30 mouse cellular contexts compared by ENCODE assay signal in genomic region chr1:93746179-93746578, GRCm38 (mm10). TPM values are rescaled to one million over a fixed set of nuclear protein-coding genes. Genes with fewer than 3 reads are reported as not detected.
DNase-seq lines count a peak whose midpoint lies in the region; ATAC-seq and TF ChIP-seq lines count a peak whose summit lies in the region.
"Had no signal": no experiment of that assay in that cellular context is flagged by ENCODE, and none has a peak within 500 bp of the region (broad histone marks: within the 10 kb centered on the region; RNA-seq: fewer than 3 reads in every experiment).

No protein-coding gene starts in this region.

- peaks cover 47% of the 10 kb centered on the region for H3K36me3 ChIP-seq in heart, embryonic 12.5 days
- H3K36me3 ChIP-seq in heart, embryonic 10.5 days = peaks cover 45% of the 10 kb centered on the region
- H3K36me3 ChIP-seq in kidney, postnatal 0 days (ENCODE audit: insufficient read depth, low read length) = peaks cover 20% of the 10 kb centered on the region
- peaks cover 7 to 20% of the 10 kb centered on the region in 2 experiments for H3K36me3 ChIP-seq in MEL (ENCODE audit: control insufficient read depth in 1 of 2, insufficient read depth in 2 of 2, low read length in 2 of 2)

- H3K4me1 ChIP-seq in heart, embryonic 12.5 days (replicated peaks) = peaks cover 21% of the 10 kb centered on the region
- H3K4me1 ChIP-seq in heart, embryonic 10.5 days = peaks cover 24% of the 10 kb centered on the region
- H3K4me1 ChIP-seq in kidney, postnatal 0 days (replicated peaks; ENCODE audit: insufficient read depth, low read length) = no peaks in the 10 kb centered on the region
- peaks cover 13 to 16% of the 10 kb centered on the region in 2 experiments for H3K4me1 ChIP-seq in MEL (ENCODE audit: control insufficient read depth in 1 of 2, insufficient read depth in 2 of 2, low read length in 2 of 2)
- H3K4me1 ChIP-seq: embryonic facial prominence, embryonic 12.5 days; hindbrain, embryonic 12.5 days; intestine, embryonic 15.5 days; limb, embryonic 12.5 days; midbrain, embryonic 10.5 days; midbrain, embryonic 15.5 days had no signal

- no peak overlapping the region for H3K4me3 ChIP-seq in heart, embryonic 12.5 days
- H3K4me3 ChIP-seq in heart, embryonic 10.5 days = no peak overlapping the region
- no peak overlapping the region for H3K4me3 ChIP-seq in kidney, postnatal 0 days (replicated peaks; ENCODE audit: low read depth, low read length)
- H3K4me3 ChIP-seq in MEL (ENCODE audit: control insufficient read depth in 1 of 2, insufficient read depth in 1 of 2, low read depth in 2 of 2, low read length in 2 of 2) = no peak overlapping the region
- H3K4me3 ChIP-seq: embryonic facial prominence, embryonic 12.5 days; hindbrain, embryonic 12.5 days; intestine, embryonic 15.5 days; layer of hippocampus, adult 2 months; left cerebral cortex, adult 2 months; limb, embryonic 12.5 days; liver, embryonic 13.5 days; midbrain, embryonic 10.5 days; midbrain, embryonic 15.5 days had no signal

- no peak for TF ChIP-seq CTCF in kidney, postnatal 0 days (IDR thresholded peaks at IDR 0.05; ENCODE audit: low read depth)
- TF ChIP-seq CTCF in MEL (IDR thresholded peaks at IDR 0.05 in 2 of 3, conservative IDR thresholded peaks at IDR 0.05 in 1 of 3; ENCODE audit: control insufficient read depth in 1 of 3, insufficient read depth in 1 of 3, low read depth in 2 of 3, low read length in 3 of 3, poor library complexity in 1 of 3, severe bottlenecking in 1 of 3) = no peak

- H3K9me3 ChIP-seq in heart, embryonic 12.5 days (replicated peaks) = no peaks in the 10 kb centered on the region
- H3K9me3 ChIP-seq in heart, embryonic 10.5 days = no peaks in the 10 kb centered on the region
- no peaks in the 10 kb centered on the region for H3K9me3 ChIP-seq in kidney, postnatal 0 days (replicated peaks; ENCODE audit: low read length)
- no peaks in the 10 kb centered on the region for H3K9me3 ChIP-seq in MEL (replicated peaks; ENCODE audit: insufficient read depth, low read length)
- H3K9me3 ChIP-seq: embryonic facial prominence, embryonic 12.5 days; G1E; hindbrain, embryonic 12.5 days; intestine, embryonic 15.5 days; limb, embryonic 12.5 days; liver, embryonic 13.5 days; midbrain, embryonic 10.5 days; midbrain, embryonic 15.5 days had no signal

- no peak overlapping the region for H3K4me2 ChIP-seq in heart, embryonic 12.5 days
- peak overlapping the region; percentile 4; the same call in 1 of the 2 replicates for H3K4me2 ChIP-seq in kidney, postnatal 0 days (ENCODE audit: low read length)
- H3K4me2 ChIP-seq: embryonic facial prominence, embryonic 12.5 days; hindbrain, embryonic 12.5 days; intestine, embryonic 15.5 days; limb, embryonic 12.5 days; liver, embryonic 13.5 days; midbrain, embryonic 15.5 days had no signal

- H3K27ac ChIP-seq in heart, embryonic 12.5 days (ENCODE audit: poor library complexity, severe bottlenecking) = no peak overlapping the region
- no peak overlapping the region for H3K27ac ChIP-seq in heart, embryonic 10.5 days
- H3K27ac ChIP-seq in kidney, postnatal 0 days = no peak overlapping the region
- no peak overlapping the region for H3K27ac ChIP-seq in MEL (ENCODE audit: control insufficient read depth, low read depth, low read length)
- H3K27ac ChIP-seq: embryonic facial prominence, embryonic 12.5 days; hindbrain, embryonic 12.5 days; hindbrain, postnatal 0 days; intestine, embryonic 15.5 days; layer of hippocampus, adult 2 months; left cerebral cortex, adult 2 months; limb, embryonic 12.5 days; liver, embryonic 13.5 days; midbrain, embryonic 10.5 days; midbrain, embryonic 15.5 days had no signal

- TF ChIP-seq EP300 in MEL (IDR thresholded peaks at IDR 0.05; ENCODE audit: low read depth in 1 of 2, low read length in 2 of 2) = no peak

- TF ChIP-seq RAD21 in MEL (IDR thresholded peaks at IDR 0.05; ENCODE audit: low read depth, low read length) = no peak

- no peak overlapping the region for H3K9ac ChIP-seq in heart, embryonic 12.5 days
- no peak overlapping the region for H3K9ac ChIP-seq in kidney, postnatal 0 days (ENCODE audit: low read depth, low read length)
- H3K9ac ChIP-seq in MEL (ENCODE audit: control insufficient read depth, low read depth, low read length, poor library complexity, severe bottlenecking) = no peak overlapping the region
- H3K9ac ChIP-seq: embryonic facial prominence, embryonic 12.5 days; hindbrain, embryonic 12.5 days; intestine, embryonic 15.5 days; limb, embryonic 12.5 days; liver, embryonic 13.5 days; midbrain, embryonic 15.5 days had no signal

- no peak for DNase-seq in heart, embryonic 10.5 days (ENCODE audit: low spot score)
- peak; percentile 43 for DNase-seq in kidney, postnatal 0 days (ENCODE audit: low spot score)
- no peak for DNase-seq in kidney, postnatal 25 days
- DNase-seq in MEL (ENCODE audit: low read depth, low spot score) (peak; percentile 57), adipocyte (ENCODE audit: low spot score) (peak; percentile 37)
- no peak for DNase-seq in gastrocnemius, adult 8-10 months (ENCODE audit: low spot score in 2 of 2)
- DNase-seq: adrenal gland, adult 8-10 months; cerebellum, adult 11 months; cerebellum, adult 9-11 months; embryo, embryonic 11 days; heart, postnatal 36 days; kidney, postnatal 10 days; liver, embryonic 13.5 days; lung, adult 2 months; lung, postnatal 14 days; right cerebral cortex, postnatal 25 days; thymus, postnatal 14 days had no signal

- no peak for TF ChIP-seq POLR2A in MEL (IDR thresholded peaks at IDR 0.05; ENCODE audit: control insufficient read depth in 1 of 2, insufficient read depth in 1 of 2, low read depth in 1 of 2, low read length in 2 of 2, poor library complexity in 1 of 2)

- 0 out of 2 replicates have a peak, but pooled peaks have one; percentile 40 for ATAC-seq in heart, embryonic 12.5 days (ENCODE audit: insufficient number of reproducible peaks, low FRiP score)
- ATAC-seq in kidney, postnatal 0 days (replicated peaks; ENCODE audit: low FRiP score, low read depth) = 0 out of 2 replicates have a peak, but pooled peaks have one; percentile 23
- ATAC-seq: activated CD4-positive, CD25-positive, alpha-beta regulatory T cell, adult 4 months; forebrain, embryonic 14.5 days; hindbrain, postnatal 0 days; intestine, embryonic 15.5 days had no signal

- no peaks in the 10 kb centered on the region for H3K27me3 ChIP-seq in heart, embryonic 12.5 days (replicated peaks)
- no peaks in the 10 kb centered on the region for H3K27me3 ChIP-seq in heart, embryonic 10.5 days (ENCODE audit: insufficient read depth, poor library complexity, severe bottlenecking)
- H3K27me3 ChIP-seq in kidney, postnatal 0 days (ENCODE audit: insufficient read depth, low read length) = no peaks in the 10 kb centered on the region
- no peaks in the 10 kb centered on the region for H3K27me3 ChIP-seq in MEL (ENCODE audit: control insufficient read depth in 1 of 2, insufficient read depth in 2 of 2, low read length in 2 of 2)
- H3K27me3 ChIP-seq: embryonic facial prominence, embryonic 12.5 days; hindbrain, embryonic 12.5 days; intestine, embryonic 15.5 days; limb, embryonic 12.5 days; liver, embryonic 13.5 days; midbrain, embryonic 15.5 days had no signal

- WGBS in heart, embryonic 12.5 days = 71% methylated on average over 5 of the region's 5 CpGs
- WGBS in heart, embryonic 10.5 days = 74% methylated on average over 5 of the region's 5 CpGs
- 50% methylated on average over 5 of the region's 5 CpGs for WGBS in kidney, postnatal 0 days

- peaks cover 9% of the 10 kb centered on the region for H3K79me2 ChIP-seq in MEL (ENCODE audit: control insufficient read depth, insufficient read depth, low read length, poor library complexity)

TF ChIP-seq in MEL, 35 proteins besides CTCF, POLR2A, EP300 and RAD21 (continues in another document):
- TF ChIP-seq TAL1 (IDR thresholded peaks at IDR 0.05; ENCODE audit: low read length) (no peak), MYC (IDR thresholded peaks at IDR 0.05; ENCODE audit: low read depth, low read length) (no peak), ETS1 (IDR thresholded peaks at IDR 0.05; ENCODE audit: low read depth, low read length) (no peak)

RNA-seq across cellular contexts. Expression of gene Atg4b, which starts 5.1 kb away (rescaled TPM):
- 68.1 and 73.1 TPM in 2 replicates for polyA plus RNA-seq in heart, embryonic 12.5 days (2016; fragmentation: Nextera tagmentation; extraction: Ambion mirVana)
- polyA plus RNA-seq in heart, embryonic 10.5 days (2016; fragmentation: Nextera tagmentation; extraction: Ambion mirVana) = 69.3 and 78.3 TPM in 2 replicates
- 84.6 and 88.4 TPM in 2 replicates for polyA plus RNA-seq in kidney, postnatal 0 days (2015; fragmentation: Nextera tagmentation; extraction: Ambion mirVana)
- 56.8 and 57.9 TPM in 2 replicates for total RNA-seq in MEL (2012; rRNA removed)
- polyA plus RNA-seq in MEL (2012; ENCODE audit: insufficient read depth in 1 of 2, insufficient read length in 2 of 2, low read depth in 1 of 2, low replicate concordance in 2 of 2, missing spikeins in 1 of 2) = 100 to 1,000 TPM in 1 of 2 experiments, not detected in 1; 121 TPM
- total RNA-seq in gastrocnemius, adult 8-10 months (2022) = 10 to 100 TPM; 26.7 to 33.4 (median 29.2) TPM

RNA-seq across cellular contexts. Expression of gene Thap4, which starts 8.5 kb away (rescaled TPM):
- 47.2 and 51.8 TPM in 2 replicates for polyA plus RNA-seq in heart, embryonic 12.5 days (2016; fragmentation: Nextera tagmentation; extraction: Ambion mirVana)
- 42.9 and 56.5 TPM in 2 replicates for polyA plus RNA-seq in heart, embryonic 10.5 days (2016; fragmentation: Nextera tagmentation; extraction: Ambion mirVana)
- 82.5 and 82.9 TPM in 2 replicates for polyA plus RNA-seq in kidney, postnatal 0 days (2015; fragmentation: Nextera tagmentation; extraction: Ambion mirVana)
- 81.8 and 84.9 TPM in 2 replicates for total RNA-seq in MEL (2012; rRNA removed)
- polyA plus RNA-seq in MEL (2012; ENCODE audit: insufficient read depth in 1 of 2, insufficient read length in 2 of 2, low read depth in 1 of 2, low replicate concordance in 2 of 2, missing spikeins in 1 of 2) = 100 to 1,000 TPM in 1 of 2 experiments, not detected in 1; 117 TPM
- total RNA-seq in gastrocnemius, adult 8-10 months (2022) = 100 to 1,000 TPM in 1 of 4 experiments, 10 to 100 TPM in 3; 66.2 to 113 (median 91.9) TPM

RNA-seq across cellular contexts. Expression of gene Dtymk, which starts 55.6 kb away (rescaled TPM):
- polyA plus RNA-seq in heart, embryonic 12.5 days (2016; fragmentation: Nextera tagmentation; extraction: Ambion mirVana) = 183 and 191 TPM in 2 replicates
- polyA plus RNA-seq in heart, embryonic 10.5 days (2016; fragmentation: Nextera tagmentation; extraction: Ambion mirVana) = 214 and 261 TPM in 2 replicates
- polyA plus RNA-seq in kidney, postnatal 0 days (2015; fragmentation: Nextera tagmentation; extraction: Ambion mirVana) = 179 and 191 TPM in 2 replicates
- 402 and 454 TPM in 2 replicates for total RNA-seq in MEL (2012; rRNA removed)
- polyA plus RNA-seq in MEL (2012; ENCODE audit: insufficient read depth in 1 of 2, insufficient read length in 2 of 2, low read depth in 1 of 2, low replicate concordance in 2 of 2, missing spikeins in 1 of 2) = 100 to 1,000 TPM; 193 to 391 TPM
- total RNA-seq in gastrocnemius, adult 8-10 months (2022) = 10 to 100 TPM; 14.8 to 17.3 (median 16.1) TPM

RNA-seq across cellular contexts. Expression of gene Ing5, which starts 57.6 kb away (rescaled TPM):
- 16.6 and 16.9 TPM in 2 replicates for polyA plus RNA-seq in heart, embryonic 12.5 days (2016; fragmentation: Nextera tagmentation; extraction: Ambion mirVana)
- 20.3 and 21.1 TPM in 2 replicates for polyA plus RNA-seq in heart, embryonic 10.5 days (2016; fragmentation: Nextera tagmentation; extraction: Ambion mirVana)
- polyA plus RNA-seq in kidney, postnatal 0 days (2015; fragmentation: Nextera tagmentation; extraction: Ambion mirVana) = 9.6 and 11.4 TPM in 2 replicates
- total RNA-seq in MEL (2012; rRNA removed) = 23.1 and 27.6 TPM in 2 replicates
- polyA plus RNA-seq in MEL (2012; ENCODE audit: insufficient read depth in 1 of 2, insufficient read length in 2 of 2, low read depth in 1 of 2, low replicate concordance in 2 of 2, missing spikeins in 1 of 2) = 10 to 100 TPM in 1 of 2 experiments, not detected in 1; 29.2 TPM
- 1 to 10 TPM; 3.7 to 6.6 (median 4.0) TPM for total RNA-seq in gastrocnemius, adult 8-10 months (2022)

Comparison
In these comparisons a context has a peak if more than half of its experiments do, and no peak if none do; other contexts are left out.
1. DNase-seq: peak in kidney, postnatal 0 days (single experiment), MEL (single experiment) and adipocyte (single experiment); none in heart, embryonic 10.5 days (single experiment), kidney, postnatal 25 days (0 of 2) and gastrocnemius, adult 8-10 months (0 of 2).